Mouse (Mus musculus): ENCODE measurements around the gene C1qtnf3.

DNA sequence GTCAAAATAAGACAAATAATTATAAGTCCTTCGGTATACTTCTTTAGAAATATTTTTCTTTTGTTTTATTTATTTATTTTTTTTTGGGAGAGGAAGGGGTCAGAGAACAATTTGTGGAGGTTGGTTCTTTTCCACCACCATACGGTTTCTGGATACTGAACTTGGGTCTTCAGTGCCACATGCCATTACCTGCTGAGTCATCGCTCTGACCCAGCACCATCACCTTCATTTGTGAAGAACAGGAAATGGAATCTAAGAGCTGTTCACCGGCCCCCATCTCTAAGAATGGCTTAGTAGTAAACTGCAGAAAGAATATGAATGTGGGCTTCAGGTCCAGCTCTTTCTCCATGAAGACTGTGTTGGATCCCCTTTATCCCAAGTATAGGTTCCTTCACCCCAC lies 49.8 kb upstream of the C1qtnf3 start:
- TF ChIP-seq CTCF (IDR thresholded peaks at IDR 0.05; ENCODE audit: borderline replicate concordance, insufficient read depth, low read depth, low read length) (no peak), POLR2A (IDR thresholded peaks at IDR 0.05; ENCODE audit: borderline replicate concordance, insufficient read depth, low read length) (no peak)

Measured in cerebellum, adult 2 months (tissue).